Mouse (Mus musculus) lung, postnatal 0 days (tissue): ENCODE measurements around the gene Nanos2. TPM values are rescaled to one million over a fixed set of nuclear protein-coding genes. Genes with fewer than 3 reads are reported as not detected.

Experiments used
- ATAC-seq: fragments of 200-750 bp; cut with Nextera tagmentation; 2 replicates; pipeline ENCODE4 v1.8.0; 2017; ENCODE audit warnings: moderate library complexity
- DNase-seq: peaks from one replicate; pipeline ENCODE4 v3.0.0-alpha.2; 2016; ENCODE audit warnings: low spot score
- H3K27ac ChIP-seq: fragments of 300-500 bp; sonication (generic); 2 replicates; pipeline ENCODE4 v1.5.1; 2014; ENCODE audit warnings: antibody characterized with exemption, mild to moderate bottlenecking, low read length, mixed read lengths
- H3K27me3 ChIP-seq: fragments of 300-500 bp; sonication (generic); replicated peaks from 2 replicates; pipeline ENCODE4 v1.6.1; 2014; ENCODE audit warnings: low read length, mixed read lengths; ENCODE audit not compliant: insufficient read depth
- H3K36me3 ChIP-seq: fragments of 300-500 bp; sonication (generic); 2 replicates; pipeline ENCODE4 v1.6.1; 2014; ENCODE audit warnings: low read length, mixed read lengths; ENCODE audit not compliant: insufficient read depth
- H3K4me1 ChIP-seq: fragments of 300-500 bp; sonication (generic); 2 replicates; pipeline ENCODE4 v1.6.1; 2014; ENCODE audit warnings: antibody characterized with exemption, low read depth, low read length, mixed read lengths; ENCODE audit not compliant: insufficient read depth
- H3K4me2 ChIP-seq: fragments of 300-500 bp; sonication (generic); replicated peaks from 2 replicates; pipeline ENCODE4 v1.6.1; 2014; ENCODE audit warnings: low read depth, mild to moderate bottlenecking, low read length, moderate library complexity, mixed read lengths
- H3K4me3 ChIP-seq: fragments of 300-500 bp; sonication (generic); 2 replicates; pipeline ENCODE4 v1.5.1; 2014; ENCODE audit warnings: low read depth, low read length
- H3K9ac ChIP-seq: fragments of 300-500 bp; sonication (generic); replicated peaks from 2 replicates; pipeline ENCODE4 v1.6.1; 2014; ENCODE audit warnings: low read depth, mild to moderate bottlenecking
- H3K9me3 ChIP-seq: fragments of 300-500 bp; sonication (generic); 2 replicates; pipeline ENCODE4 v1.6.1; 2016; ENCODE audit warnings: low read length, mixed read lengths
- CTCF ChIP-seq: IDR thresholded peaks from 2 replicates; pipeline ENCODE4 v1.5.1; 2016; ENCODE audit warnings: antibody characterized with exemption, mild to moderate bottlenecking
- EP300 ChIP-seq: IDR thresholded peaks from 2 replicates; pipeline ENCODE4 v1.6.1; 2016; ENCODE audit warnings: antibody characterized with exemption, mild to moderate bottlenecking, control low read depth
- WGBS: fragments of 180-500 bp; shearing (Covaris S2); extraction: QIAGEN DNeasy Blood & Tissue Kit; methylation state at CpG from one replicate; pipeline ENCODE4 v1.1.7; 2014; 5-methylcytosine and 5-hydroxymethylcytosine counted together
- polyA plus RNA-seq: library from polyadenylated mRNA; unstranded; fragments of >200 nt; fragmentation: Nextera tagmentation; extraction: Ambion mirVana; gene quantifications from 2 replicates; pipeline ENCODE4 v1.2.1, GENCODE M21; 2015

Gene Nanos2
- polyA plus RNA-seq: not detected in 2 replicates

- H3K27ac ChIP-seq: no peak within 1 kb of the TSS
- TF ChIP-seq EP300 (no peak), CTCF (no peak)
- no peak for DNase-seq
- H3K4me2 ChIP-seq: no peak within 1 kb of the TSS
- 50% methylated on average over 2 of the region's 2 CpGs for WGBS
- peaks cover 12% of the 10 kb centered on the region for H3K4me1 ChIP-seq
- no peaks in the 10 kb centered on the region for H3K36me3 ChIP-seq
- H3K27me3 ChIP-seq: 0 out of 2 replicates have a peak, but pooled peaks cover 4% of the 10 kb centered on the region
- no peak for ATAC-seq
- no peaks in the 10 kb centered on the region for H3K9me3 ChIP-seq
- no peak within 1 kb of the TSS for H3K9ac ChIP-seq
- no peak within 1 kb of the TSS for H3K4me3 ChIP-seq
These were observed at the start of gene Nanos2 for GRCm38 (mm10) chr7:18987100-18987499. TSS of gene Nanos2 (plus strand) at chr7:18987400.

- no peak overlapping the region for H3K4me3 ChIP-seq
- no peaks in the 10 kb centered on the region for H3K27me3 ChIP-seq
- no peaks in the 10 kb centered on the region for H3K4me1 ChIP-seq
- H3K4me2 ChIP-seq: no peak overlapping the region
- no peak overlapping the region for H3K27ac ChIP-seq
- TF ChIP-seq CTCF: no peak
- no peak for TF ChIP-seq EP300
- no peaks in the 10 kb centered on the region for H3K9me3 ChIP-seq
- ATAC-seq (no peak), DNase-seq (no peak)
- no peaks in the 10 kb centered on the region for H3K36me3 ChIP-seq
- 33% methylated on average over 1 of the region's 1 CpGs for WGBS
- no peak overlapping the region for H3K9ac ChIP-seq
These were observed 44.8 kb upstream of the Nanos2 start for GRCm38 (mm10) chr7:18942376-18942775.

GRCm38 (mm10) chr7:18942815-18943214 is 44.4 kb upstream of the Nanos2 start:
- no peak for DNase-seq
- H3K27me3 ChIP-seq: no peaks in the 10 kb centered on the region
- no peaks in the 10 kb centered on the region for H3K9me3 ChIP-seq
- no peak overlapping the region for H3K4me3 ChIP-seq
- 65% methylated on average over 9 of the region's 9 CpGs for WGBS
- no peaks in the 10 kb centered on the region for H3K36me3 ChIP-seq
- ATAC-seq: no peak
- TF ChIP-seq EP300 (no peak), CTCF (no peak)
- H3K9ac ChIP-seq: no peak overlapping the region
- no peaks in the 10 kb centered on the region for H3K4me1 ChIP-seq
- no peak overlapping the region for H3K27ac ChIP-seq
- no peak overlapping the region for H3K4me2 ChIP-seq

GRCm38 (mm10) chr7:18948151-18948550 is 39.0 kb upstream of the Nanos2 start:
- Histone ChIP-seq H3K27ac (peak overlapping the region; percentile 79), H3K4me2 (no peak overlapping the region)
- ATAC-seq: peak; percentile 96

GRCm38 (mm10) chr7:18949781-18950522 is 37.2 kb upstream of the Nanos2 start:
- Histone ChIP-seq H3K4me2 (no peak overlapping the region), H3K27ac (peak overlapping the region; percentile 33; the same call in 1 of the 2 replicates), H3K9me3 (no peaks in the 10 kb centered on the region), H3K36me3 (no peaks in the 10 kb centered on the region), H3K27me3 (no peaks in the 10 kb centered on the region), H3K9ac (no peak overlapping the region), H3K4me3 (no peak overlapping the region), H3K4me1 (no peaks in the 10 kb centered on the region)
- no peak for TF ChIP-seq CTCF
- TF ChIP-seq EP300: no peak
- DNase-seq: no peak
- no peak for ATAC-seq
- 25% methylated on average over 11 of the region's 12 CpGs for WGBS

More at GRCm38 (mm10) chr7:18948151-18948550, 39.0 kb upstream of the Nanos2 start:
- Histone ChIP-seq H3K27me3 (no peaks in the 10 kb centered on the region), H3K36me3 (no peaks in the 10 kb centered on the region), H3K4me1 (no peaks in the 10 kb centered on the region), H3K9me3 (no peaks in the 10 kb centered on the region), H3K4me3 (no peak overlapping the region), H3K9ac (no peak overlapping the region)
- whole genome bisulfite sequencing: 46% methylated on average over 6 of the region's 6 CpGs
- no peak for TF ChIP-seq CTCF
- peak; percentile 98 for TF ChIP-seq EP300
- DNase-seq: peak; percentile 78

- Histone ChIP-seq H3K4me2 (no peak overlapping the region), H3K9me3 (no peaks in the 10 kb centered on the region), H3K36me3 (no peaks in the 10 kb centered on the region), H3K27me3 (no peaks in the 10 kb centered on the region), H3K27ac (peak overlapping the region; percentile 33; the same call in 1 of the 2 replicates), H3K9ac (no peak overlapping the region), H3K4me1 (no peaks in the 10 kb centered on the region), H3K4me3 (no peak overlapping the region)
- DNase-seq (peak; percentile 12), ATAC-seq (0 out of 2 replicates have a peak, but pooled peaks have one; percentile 25)
- no peak for TF ChIP-seq CTCF
- peak; percentile 93 for TF ChIP-seq EP300
- WGBS: 27% methylated on average over 18 of the region's 18 CpGs
These were observed 36.5 kb upstream of the Nanos2 start for GRCm38 (mm10) chr7:18950523-18951315.
